Mouse (Mus musculus): ENCODE measurements around the gene Cep295nl. TPM values are rescaled to one million over a fixed set of nuclear protein-coding genes. Genes with fewer than 3 reads are reported as not detected.
A peak's percentile ranks its signal among the peaks of the same experiment; 100 is the strongest.
"Not testable (repeated sequence)": the region's sequence is repeated elsewhere in the genome, so short reads cannot be mapped to it uniquely, and the experiment has no call there.

Gene Cep295nl
- 0.33 and 0.56 TPM in 2 replicates for polyA plus RNA-seq (2015; fragmentation: Nextera tagmentation; extraction: Ambion mirVana)

DNA sequence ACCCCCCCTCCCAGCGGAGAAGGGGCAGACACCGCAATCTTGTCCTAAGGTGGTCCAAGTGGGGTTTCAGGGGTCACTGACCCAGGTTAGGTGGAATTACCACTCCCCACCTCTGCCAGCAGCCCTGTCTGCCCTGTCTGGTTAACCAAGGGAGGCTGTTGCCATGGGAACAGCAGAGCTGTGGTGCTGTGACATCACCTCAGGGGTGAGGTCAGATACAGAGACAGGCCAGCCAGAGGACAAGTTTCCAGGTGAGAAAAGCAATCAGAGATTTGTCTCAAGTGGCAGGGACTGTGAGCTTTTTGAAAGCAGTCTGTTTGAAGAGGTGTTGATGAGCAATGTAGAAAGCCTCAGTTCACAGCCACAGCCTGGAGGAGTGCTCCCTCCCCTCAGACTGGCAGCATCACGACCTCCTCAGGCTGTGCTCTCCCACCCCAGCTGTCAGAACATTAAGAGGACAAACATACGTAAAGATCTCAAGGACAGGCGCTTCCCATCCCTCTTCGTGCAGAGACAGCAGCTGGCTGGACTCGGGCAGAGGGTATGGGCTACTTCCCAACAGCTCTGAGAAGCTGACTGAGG lies at the start of gene Cep295nl:
Gene Cep295nl, minus strand, starts transcription at position 101 of the 582 bp plus-strand sequence.
- 24% methylated on average over 7 of the region's 7 CpGs for WGBS
- Histone ChIP-seq H3K9me3 (no peaks in the 10 kb centered on the region), H3K27ac (no peak within 1 kb of the TSS), H3K4me2 (no peak within 1 kb of the TSS), H3K36me3 (no peaks in the 10 kb centered on the region), H3K9ac (no peak within 1 kb of the TSS), H3K27me3 (no peaks in the 10 kb centered on the region), H3K4me1 (peaks cover 27% of the 10 kb centered on the region), H3K4me3 (no peak within 1 kb of the TSS)
- ATAC-seq (ENCODE audit: borderline replicate concordance, extremely low read depth, low FRiP score, low TSS enrichment), result no peak

DNA sequence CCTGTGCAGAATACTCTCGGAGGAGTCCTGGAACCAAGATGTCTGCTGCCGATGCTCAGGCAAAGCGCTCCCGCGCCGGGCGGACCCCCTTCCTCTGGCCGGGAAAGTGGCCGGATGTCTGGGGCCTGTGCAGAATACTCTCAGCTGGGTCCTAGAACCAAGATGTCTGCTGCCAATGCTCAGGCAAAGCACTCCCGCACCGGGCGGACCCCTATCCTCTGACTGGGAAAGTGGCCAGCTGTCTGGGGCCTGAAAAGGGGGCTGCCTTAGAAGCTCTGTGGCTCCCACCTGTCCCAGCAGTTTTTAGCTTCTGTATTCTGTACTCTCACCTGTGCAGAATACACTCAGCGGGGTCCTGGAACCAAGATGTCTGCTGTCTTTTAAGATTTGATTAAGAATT lies 45.5 kb upstream of the Cep295nl start:
- H3K9me3 ChIP-seq; H3K27me3 ChIP-seq; H3K36me3 ChIP-seq; ATAC-seq (ENCODE audit: borderline replicate concordance, extremely low read depth, low FRiP score, low TSS enrichment); H3K4me1 ChIP-seq; H3K27ac ChIP-seq; H3K4me2 ChIP-seq; H3K4me3 ChIP-seq; H3K9ac ChIP-seq: not testable (repeated sequence)
- 92% methylated on average over 13 of the region's 13 CpGs for WGBS

DNA sequence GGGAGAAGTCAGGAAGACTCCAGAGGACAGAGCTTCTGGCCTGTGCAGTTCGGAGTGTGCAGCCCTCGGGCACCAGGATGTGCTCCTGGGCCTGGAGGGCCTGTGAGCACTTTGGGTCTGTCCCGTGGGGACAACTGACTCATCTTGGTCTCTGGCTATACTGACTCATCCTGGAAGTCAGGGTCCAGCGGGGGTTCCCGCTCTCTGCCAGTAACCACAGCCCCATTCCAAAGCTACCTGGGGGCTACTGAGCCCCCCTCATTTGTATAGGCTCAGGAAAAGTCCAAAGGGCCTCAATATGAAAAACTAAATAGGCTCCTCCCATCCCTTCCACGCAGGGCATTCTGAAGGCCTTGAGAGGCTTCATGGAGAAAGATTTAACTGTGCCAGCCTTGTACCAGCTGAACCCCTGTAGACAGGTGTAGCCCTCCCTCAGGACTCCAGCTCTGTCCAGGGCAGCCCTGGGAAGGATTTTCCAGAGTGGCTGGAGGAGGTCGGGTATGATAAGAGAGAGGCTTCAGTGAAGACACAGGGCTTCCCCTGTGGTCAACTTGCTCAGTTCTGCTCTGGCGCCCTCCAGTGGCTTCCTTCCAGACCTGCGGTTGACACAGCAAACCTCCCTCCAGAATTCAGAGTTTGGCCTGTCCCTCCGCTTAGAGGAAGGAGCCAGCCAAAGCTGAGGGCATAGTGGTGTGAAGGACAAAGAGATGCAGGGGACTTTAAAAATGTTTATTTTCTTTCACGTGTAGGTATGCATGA lies 37.1 kb upstream of the Cep295nl start:
- Histone ChIP-seq H3K27me3 (no peaks in the 10 kb centered on the region), H3K4me1 (no peaks in the 10 kb centered on the region), H3K4me2 (no peak overlapping the region), H3K9ac (no peak overlapping the region), H3K27ac (no peak overlapping the region), H3K36me3 (no peaks in the 10 kb centered on the region), H3K9me3 (no peaks in the 10 kb centered on the region), H3K4me3 (no peak overlapping the region)
- ATAC-seq (ENCODE audit: borderline replicate concordance, extremely low read depth, low FRiP score, low TSS enrichment), result peak; percentile 59
- 41% methylated on average over 11 of the region's 11 CpGs for WGBS

DNA sequence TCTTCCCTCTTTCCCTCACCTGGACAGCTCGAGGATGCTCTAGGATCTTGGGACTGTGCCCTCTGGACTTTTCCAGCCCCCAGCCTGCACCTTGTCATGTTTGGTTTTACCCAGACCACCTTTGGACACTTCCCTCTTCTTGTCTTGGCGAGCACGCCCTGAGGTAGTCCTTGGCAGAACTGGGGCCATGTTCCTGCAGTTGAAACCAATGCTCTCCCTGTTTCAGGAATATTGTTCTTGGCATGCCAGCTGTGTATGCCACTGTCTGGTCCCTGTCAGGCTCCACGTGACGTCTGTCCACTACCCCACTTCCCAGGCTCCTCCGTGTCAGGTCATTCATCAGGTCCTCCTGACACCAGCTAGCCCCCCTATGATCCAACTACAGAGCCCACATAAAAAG lies 36.4 kb upstream of the Cep295nl start:
- H3K4me2 ChIP-seq, result no peak overlapping the region
- no peaks in the 10 kb centered on the region for H3K27me3 ChIP-seq
- ATAC-seq (ENCODE audit: borderline replicate concordance, extremely low read depth, low FRiP score, low TSS enrichment), result no peak
- H3K9ac ChIP-seq, result no peak overlapping the region
- H3K36me3 ChIP-seq, result no peaks in the 10 kb centered on the region
- H3K4me3 ChIP-seq, result no peak overlapping the region
- no peak overlapping the region for H3K27ac ChIP-seq
- WGBS, result 76% methylated on average over 6 of the region's 6 CpGs
- no peaks in the 10 kb centered on the region for H3K4me1 ChIP-seq
- no peaks in the 10 kb centered on the region for H3K9me3 ChIP-seq

DNA sequence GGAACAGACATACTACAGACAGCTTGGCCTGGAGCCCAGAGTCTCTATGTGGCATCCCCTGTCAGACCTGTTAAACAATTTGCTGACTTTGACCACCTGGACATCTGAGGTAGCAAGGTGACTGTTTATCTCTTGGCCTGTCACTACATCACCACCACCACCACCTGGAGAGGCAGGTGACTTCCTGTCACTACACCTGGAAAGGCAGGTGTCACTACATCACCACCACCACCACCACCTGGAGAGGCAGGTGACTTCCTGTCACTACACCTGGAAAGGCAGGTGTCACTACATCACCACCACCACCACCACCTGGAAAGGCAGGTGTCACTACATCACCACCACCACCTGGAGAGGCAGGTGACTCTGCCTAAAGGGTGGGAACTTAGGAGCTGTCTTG lies 34.0 kb upstream of the Cep295nl start:
- H3K4me2 ChIP-seq; H3K27me3 ChIP-seq; H3K36me3 ChIP-seq; H3K4me1 ChIP-seq; H3K4me3 ChIP-seq; H3K9ac ChIP-seq; H3K9me3 ChIP-seq; ATAC-seq (ENCODE audit: borderline replicate concordance, extremely low read depth, low FRiP score, low TSS enrichment); H3K27ac ChIP-seq: not testable (repeated sequence)

DNA sequence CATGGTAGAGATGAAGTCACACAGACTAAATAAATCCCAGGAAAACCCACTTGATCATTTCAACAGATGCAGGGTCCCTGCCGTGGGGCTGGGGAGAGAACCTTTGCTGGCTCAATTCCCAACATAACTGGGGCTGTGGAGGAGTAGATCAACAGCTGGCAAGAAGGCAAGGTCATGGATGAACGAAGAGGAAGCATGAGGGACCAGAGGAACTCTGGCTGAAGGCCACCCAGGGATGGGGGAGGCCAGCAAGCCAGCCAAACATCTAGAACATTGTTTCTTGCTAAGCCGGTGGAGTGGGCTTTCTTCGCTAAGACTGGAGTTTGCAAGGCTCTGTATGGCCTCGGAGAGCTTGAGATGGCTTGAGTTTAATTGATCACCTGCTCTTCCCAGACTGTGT lies 33.6 kb upstream of the Cep295nl start:
- no peak for ATAC-seq (ENCODE audit: borderline replicate concordance, extremely low read depth, low FRiP score, low TSS enrichment)
- H3K27ac ChIP-seq, result no peak overlapping the region
- H3K4me3 ChIP-seq, result no peak overlapping the region
- 66% methylated on average over 5 of the region's 5 CpGs for WGBS
- no peaks in the 10 kb centered on the region for H3K27me3 ChIP-seq
- H3K4me2 ChIP-seq, result no peak overlapping the region
- no peaks in the 10 kb centered on the region for H3K36me3 ChIP-seq
- no peaks in the 10 kb centered on the region for H3K4me1 ChIP-seq
- H3K9ac ChIP-seq, result no peak overlapping the region
- no peaks in the 10 kb centered on the region for H3K9me3 ChIP-seq

DNA sequence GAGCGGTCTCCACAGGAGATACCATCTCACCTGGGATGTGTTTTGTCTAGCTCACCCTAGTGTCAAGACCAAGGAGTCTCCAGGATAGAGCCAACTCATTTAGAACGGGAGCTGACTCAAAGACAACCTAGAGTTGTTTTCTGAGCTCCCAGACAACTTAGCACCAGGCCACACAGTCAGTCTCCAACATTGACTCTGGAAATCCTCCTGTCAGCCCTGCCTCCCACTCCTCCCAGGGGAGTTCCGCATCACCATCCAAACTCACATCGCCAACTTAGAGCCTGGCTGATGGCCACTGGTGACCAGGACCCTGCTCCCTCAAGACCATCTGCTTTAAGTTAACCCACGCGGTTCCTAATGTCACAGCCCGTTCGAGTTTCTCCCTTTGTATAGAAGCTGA lies 33.2 kb upstream of the Cep295nl start:
- no peaks in the 10 kb centered on the region for H3K36me3 ChIP-seq
- ATAC-seq (ENCODE audit: borderline replicate concordance, extremely low read depth, low FRiP score, low TSS enrichment), result no peak
- H3K9me3 ChIP-seq, result no peaks in the 10 kb centered on the region
- H3K27ac ChIP-seq, result no peak overlapping the region
- H3K9ac ChIP-seq, result no peak overlapping the region
- no peaks in the 10 kb centered on the region for H3K4me1 ChIP-seq
- 72% methylated on average over 8 of the region's 8 CpGs for WGBS
- H3K4me2 ChIP-seq, result no peak overlapping the region
- H3K27me3 ChIP-seq, result no peaks in the 10 kb centered on the region
- no peak overlapping the region for H3K4me3 ChIP-seq

DNA sequence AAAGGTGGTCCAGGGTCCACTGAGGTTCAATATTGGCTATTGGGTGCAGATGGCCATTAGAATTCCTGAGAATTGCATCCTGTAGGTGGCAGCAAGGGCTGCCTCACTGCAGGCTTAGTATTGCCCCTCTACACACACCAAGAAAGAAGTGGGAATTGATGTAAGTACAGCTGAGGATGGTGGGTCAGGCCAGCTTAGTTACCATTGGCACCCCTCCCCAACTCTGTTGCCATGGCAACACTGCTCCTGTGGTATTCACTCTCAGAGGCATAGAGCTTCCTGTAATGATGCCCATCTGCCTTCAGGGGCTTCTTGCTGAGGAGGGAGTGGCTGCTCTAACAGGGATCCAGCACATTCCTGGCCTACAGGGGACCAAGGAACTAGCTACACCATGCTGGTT lies 32.7 kb upstream of the Cep295nl start:
- H3K4me1 ChIP-seq, result no peaks in the 10 kb centered on the region
- H3K9me3 ChIP-seq, result no peaks in the 10 kb centered on the region
- H3K4me3 ChIP-seq, result no peak overlapping the region
- no peaks in the 10 kb centered on the region for H3K27me3 ChIP-seq
- H3K4me2 ChIP-seq, result no peak overlapping the region
- no peaks in the 10 kb centered on the region for H3K36me3 ChIP-seq
- H3K27ac ChIP-seq, result no peak overlapping the region
- H3K9ac ChIP-seq, result no peak overlapping the region
- ATAC-seq (ENCODE audit: borderline replicate concordance, extremely low read depth, low FRiP score, low TSS enrichment), result no peak

DNA sequence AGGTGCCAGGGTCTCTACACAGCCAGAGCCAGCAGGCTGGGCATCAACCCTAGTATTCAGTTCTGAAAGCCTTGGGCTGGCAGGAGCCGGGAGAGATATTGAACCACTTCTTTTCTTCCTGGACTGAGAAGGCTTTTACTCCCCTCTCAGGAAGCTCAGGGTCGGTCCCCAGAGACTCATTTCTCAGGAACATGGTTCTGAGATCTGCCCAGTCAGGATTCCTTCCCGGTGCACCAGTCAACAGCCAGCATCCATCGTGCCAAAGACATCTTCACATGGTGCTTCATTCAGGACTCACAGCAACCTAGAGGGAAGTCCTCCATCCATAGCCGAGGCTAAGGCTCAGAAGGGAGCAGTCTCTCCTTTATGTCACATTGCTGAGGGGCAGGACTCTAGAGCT lies 32.2 kb upstream of the Cep295nl start:
- no peak for ATAC-seq (ENCODE audit: borderline replicate concordance, extremely low read depth, low FRiP score, low TSS enrichment)
- Histone ChIP-seq H3K9me3 (no peaks in the 10 kb centered on the region), H3K4me3 (no peak overlapping the region), H3K9ac (no peak overlapping the region), H3K36me3 (no peaks in the 10 kb centered on the region), H3K27me3 (no peaks in the 10 kb centered on the region), H3K27ac (no peak overlapping the region), H3K4me1 (no peaks in the 10 kb centered on the region), H3K4me2 (no peak overlapping the region)
- WGBS, result 60% methylated on average over 5 of the region's 5 CpGs

DNA sequence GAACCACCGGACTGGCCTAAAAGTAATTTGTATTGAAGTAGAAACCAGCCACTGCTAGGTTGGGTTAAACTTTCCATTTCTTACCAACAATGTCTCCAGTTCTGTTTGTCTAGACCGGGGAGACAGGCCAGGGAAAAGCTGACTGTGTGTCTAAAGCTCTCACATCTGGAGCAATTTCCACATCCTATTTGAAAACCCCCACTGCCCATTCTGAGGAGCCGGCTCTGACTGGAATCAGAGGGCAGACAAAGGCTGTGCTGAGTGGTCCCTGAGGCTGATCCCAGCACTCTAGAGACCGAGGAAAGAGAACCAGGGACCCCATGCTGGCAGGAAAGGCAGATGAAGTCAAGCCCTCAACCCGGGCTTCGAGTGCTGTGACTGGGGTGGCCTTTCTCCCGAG lies 30.3 kb upstream of the Cep295nl start:
- no peak overlapping the region for H3K27ac ChIP-seq
- 43% methylated on average over 7 of the region's 7 CpGs for WGBS

DNA sequence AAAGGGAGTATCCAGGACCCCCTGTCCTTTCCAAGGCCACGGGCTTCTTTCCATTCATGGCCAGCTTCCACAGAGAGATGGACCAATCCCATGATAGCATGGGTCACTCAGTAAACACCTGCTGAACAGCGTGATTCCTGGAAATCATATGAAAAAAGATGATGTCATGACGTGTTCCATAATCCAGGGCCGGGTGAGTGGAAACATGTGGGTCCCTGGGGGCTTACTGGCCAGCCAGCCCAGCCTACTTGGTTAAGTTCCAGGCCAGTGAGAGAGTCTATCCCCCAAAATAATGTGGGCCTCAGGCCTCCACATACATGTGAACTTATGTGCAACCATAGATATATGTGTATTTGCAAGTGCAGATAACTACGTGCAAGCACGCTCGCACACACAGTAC lies 29.6 kb upstream of the Cep295nl start:
- H3K36me3 ChIP-seq, result no peaks in the 10 kb centered on the region
- no peak for ATAC-seq (ENCODE audit: borderline replicate concordance, extremely low read depth, low FRiP score, low TSS enrichment)
- no peaks in the 10 kb centered on the region for H3K9me3 ChIP-seq
- no peak overlapping the region for H3K27ac ChIP-seq
- H3K4me2 ChIP-seq, result no peak overlapping the region
- no peak overlapping the region for H3K4me3 ChIP-seq
- H3K4me1 ChIP-seq, result no peaks in the 10 kb centered on the region
- H3K9ac ChIP-seq, result no peak overlapping the region
- WGBS, result 82% methylated on average over 7 of the region's 7 CpGs
- H3K27me3 ChIP-seq, result no peaks in the 10 kb centered on the region

More for the DNA sequence above, 30.3 kb upstream of the Cep295nl start:
- Histone ChIP-seq H3K9ac (no peak overlapping the region), H3K4me3 (no peak overlapping the region), H3K4me1 (no peaks in the 10 kb centered on the region), H3K27me3 (no peaks in the 10 kb centered on the region), H3K4me2 (no peak overlapping the region), H3K36me3 (no peaks in the 10 kb centered on the region), H3K9me3 (no peaks in the 10 kb centered on the region)
- no peak for ATAC-seq (ENCODE audit: borderline replicate concordance, extremely low read depth, low FRiP score, low TSS enrichment)

DNA sequence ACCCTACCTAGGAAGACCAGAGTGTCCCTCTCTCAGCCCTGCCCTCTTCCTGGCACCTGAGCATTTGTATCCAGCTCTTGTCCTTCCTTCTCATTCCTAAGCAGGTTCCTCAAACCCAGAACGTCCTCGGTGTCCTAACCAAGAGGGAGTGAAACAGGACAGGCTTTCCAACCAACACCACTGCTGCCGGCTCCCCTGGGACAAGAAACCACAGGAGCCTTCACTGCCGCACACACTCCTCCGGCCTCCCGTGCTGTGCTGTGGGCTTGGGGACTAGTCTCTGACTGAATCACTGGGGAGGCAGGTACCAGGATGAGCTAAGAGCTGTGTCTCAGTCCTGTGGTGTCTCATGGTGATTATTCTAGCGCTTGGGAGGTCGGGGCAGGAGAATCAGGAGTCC lies 27.4 kb upstream of the Cep295nl start:
- no peaks in the 10 kb centered on the region for H3K9me3 ChIP-seq
- 60% methylated on average over 8 of the region's 8 CpGs for WGBS
- H3K27ac ChIP-seq, result no peak overlapping the region
- no peak overlapping the region for H3K4me3 ChIP-seq
- peaks cover 6% of the 10 kb centered on the region; the same call in 1 of the 2 replicates for H3K4me1 ChIP-seq
- H3K27me3 ChIP-seq, result no peaks in the 10 kb centered on the region
- H3K36me3 ChIP-seq, result no peaks in the 10 kb centered on the region
- ATAC-seq (ENCODE audit: borderline replicate concordance, extremely low read depth, low FRiP score, low TSS enrichment), result no peak
- H3K9ac ChIP-seq, result no peak overlapping the region
- no peak overlapping the region for H3K4me2 ChIP-seq

Measured in lung, embryonic 15.5 days (tissue).